Mouse (Mus musculus): ENCODE results near the gene Zfp13.
"Not testable (repeated sequence)": the region's sequence is repeated elsewhere in the genome, so short reads cannot be mapped to it uniquely, and the experiment has no call there.

Zfp13 gene

DNA sequence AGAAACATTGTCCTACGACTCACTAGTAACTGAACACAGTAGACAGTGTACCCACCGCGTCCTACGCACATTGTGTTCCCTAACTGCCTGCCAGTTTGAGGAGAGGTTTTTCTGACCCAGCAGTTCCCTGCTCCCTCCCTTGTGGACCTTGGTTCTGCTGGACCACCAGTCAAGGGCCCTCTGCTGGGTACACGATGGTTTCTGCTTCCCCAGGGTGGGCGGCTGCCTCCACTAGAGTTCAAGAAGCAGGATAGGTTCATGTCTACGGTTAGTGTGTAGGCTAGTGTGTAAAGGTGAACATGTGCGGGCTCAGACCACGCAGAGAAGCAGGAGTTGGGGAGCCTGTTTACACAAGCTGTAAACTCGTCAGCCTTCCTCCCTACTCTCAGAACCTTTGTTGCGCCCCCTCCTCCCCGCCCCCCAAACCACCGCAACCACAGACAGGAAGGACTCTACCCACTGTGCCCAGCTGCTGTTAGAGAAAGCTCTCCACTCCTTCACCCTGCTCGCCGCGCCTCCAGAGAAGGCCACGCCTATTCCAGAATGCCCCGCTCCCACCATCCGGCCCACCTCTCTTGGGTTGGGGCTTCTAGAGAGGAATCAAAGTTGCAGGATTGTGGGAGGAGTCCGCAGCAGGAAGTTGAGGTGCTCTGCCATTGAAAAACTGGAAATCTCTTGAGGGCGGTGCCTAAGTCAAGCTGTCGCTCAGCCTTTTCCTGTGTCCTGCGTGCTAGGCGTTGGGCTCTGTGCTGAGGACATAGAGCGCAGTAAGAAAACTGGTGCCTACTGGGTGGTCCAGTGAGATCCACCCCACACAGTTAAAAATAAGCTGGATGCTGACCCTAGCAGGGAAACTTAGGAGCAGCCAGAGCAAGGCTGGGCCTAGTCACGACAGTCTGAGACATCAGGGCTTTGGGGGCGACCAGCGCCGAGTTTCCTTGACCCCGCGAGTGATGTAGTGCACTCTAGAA is at the start of gene Zfp13:
Gene Zfp13 (minus strand): TSS at position 906 of the 971 bp plus-strand sequence.
- DNase-seq (ENCODE audit: low spot score in 2 of 2) = peak; percentile 74 to 75

- no peak for DNase-seq (ENCODE audit: low spot score in 2 of 2)
These were observed 46.6 kb upstream of the Zfp13 start for GRCm38 (mm10) chr17:23645894-23646293.

DNA sequence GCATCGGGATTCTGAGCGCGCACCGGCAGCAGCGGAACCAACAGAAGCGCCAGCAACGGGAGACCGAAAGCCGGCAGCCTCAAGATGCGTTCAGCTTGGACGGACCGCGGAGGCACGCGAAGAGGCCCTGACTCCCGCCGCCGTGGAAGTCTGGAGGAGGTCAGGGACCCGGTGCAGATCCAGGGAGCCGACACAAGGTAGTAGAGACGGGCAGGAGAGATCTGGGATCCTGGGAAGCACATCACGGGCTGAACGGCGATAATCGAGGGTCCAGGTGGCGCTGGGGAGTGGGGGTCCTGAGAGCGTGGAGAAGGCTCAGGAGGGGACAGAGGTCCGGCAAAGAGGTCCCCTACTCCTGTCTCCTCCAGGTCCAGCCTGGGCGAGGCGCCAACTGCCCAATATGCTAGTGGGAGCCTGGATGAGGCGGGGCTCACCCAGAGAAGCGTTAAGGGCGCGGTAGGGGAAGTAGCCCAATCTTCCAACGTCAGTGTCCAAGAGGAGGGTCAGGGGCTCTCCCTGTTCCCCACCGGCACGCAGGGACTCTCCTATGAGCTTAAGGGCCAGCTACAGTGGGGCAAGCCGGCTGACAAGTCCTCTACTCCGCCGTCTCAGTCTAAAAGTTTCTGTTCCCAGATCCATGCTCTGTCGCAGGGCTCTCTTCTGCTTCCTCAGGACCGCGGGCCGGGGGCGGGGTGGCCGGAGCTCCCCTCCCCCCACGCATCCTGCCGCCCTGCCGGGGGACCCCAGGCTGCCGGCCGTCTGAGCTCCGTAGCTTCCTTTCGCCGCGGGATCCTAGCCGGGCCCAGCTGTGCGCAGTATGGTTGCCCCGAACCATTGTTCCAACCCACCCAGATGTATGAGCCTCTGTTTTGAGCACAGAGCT is 45.6 kb upstream of the Zfp13 start, which contains the start of gene Mmp25:
Gene Mmp25 (minus strand): TSS at position 665 of the 883 bp plus-strand sequence.
- DNase-seq (ENCODE audit: low spot score in 2 of 2) = no peak

DNA sequence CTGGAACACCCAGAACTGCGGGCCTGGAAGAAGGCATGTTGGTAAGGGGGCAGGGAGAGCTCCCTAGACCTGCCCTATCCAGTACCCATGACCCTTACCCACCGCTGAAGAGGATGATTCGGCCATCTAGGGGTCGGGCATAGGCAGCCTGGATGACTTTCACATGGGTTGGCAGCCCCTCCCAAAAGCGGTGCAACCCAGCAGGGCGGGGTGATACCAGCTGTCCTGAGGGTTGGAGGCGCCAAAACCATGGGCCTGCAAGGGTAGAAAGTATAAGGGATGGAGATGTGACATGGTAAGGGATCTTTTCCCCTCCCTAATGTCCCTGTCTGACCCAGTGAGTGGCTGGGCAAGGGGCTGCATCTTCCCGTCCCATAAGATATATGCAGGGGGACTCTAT is 32.0 kb upstream of the Zfp13 start:
- DNase-seq (ENCODE audit: low spot score in 2 of 2) = no peak

DNA sequence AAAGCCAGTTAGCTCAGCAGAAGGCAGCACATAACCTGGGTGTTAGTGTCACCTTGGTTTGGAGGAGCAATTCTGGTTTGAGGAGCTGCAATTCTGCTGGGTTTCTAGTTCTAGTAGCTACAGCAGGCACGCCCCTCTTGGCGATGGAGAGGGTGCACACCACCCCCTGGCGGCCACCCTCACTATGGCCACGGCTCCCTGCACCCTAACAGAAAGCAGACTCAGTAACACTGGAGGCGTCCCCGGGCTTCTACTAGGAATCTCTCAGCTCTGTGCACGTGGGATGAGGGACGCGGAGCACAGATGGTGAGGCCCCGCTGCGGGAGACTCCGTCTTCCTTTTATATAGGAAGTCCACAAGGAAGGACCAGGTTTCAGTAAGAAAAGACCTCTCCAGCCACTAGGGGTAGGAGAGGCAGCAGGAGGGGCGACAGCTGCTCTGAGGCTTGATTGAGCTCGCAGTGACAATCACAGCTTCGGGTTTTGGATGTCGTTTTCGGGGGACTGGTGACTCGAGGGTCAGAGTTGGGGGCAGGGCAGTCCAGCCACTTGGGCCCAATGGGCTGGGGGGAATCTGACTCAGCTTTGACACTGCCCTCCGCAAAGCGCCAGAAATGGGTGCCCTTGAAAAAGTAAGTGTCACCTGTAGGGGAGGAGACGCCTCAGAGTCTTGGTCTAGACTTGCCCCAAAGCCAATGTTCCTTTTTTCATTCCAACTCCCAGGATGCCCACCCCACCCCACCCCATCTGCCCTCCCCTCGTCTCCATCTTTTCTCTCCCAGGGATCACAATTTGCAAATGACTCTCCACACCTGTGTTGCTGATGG is 31.1 kb upstream of the Zfp13 start:
- DNase-seq (ENCODE audit: low spot score in 2 of 2) = peak; percentile 87 to 90

- DNase-seq (ENCODE audit: low spot score in 2 of 2) = no peak
These were observed 28.5 kb upstream of the Zfp13 start for GRCm38 (mm10) chr17:23627813-23628212.

- DNase-seq (ENCODE audit: low spot score in 2 of 2) = no peak
These were observed 21.1 kb upstream of the Zfp13 start for GRCm38 (mm10) chr17:23620351-23620750.

- DNase-seq (ENCODE audit: low spot score in 2 of 2) = no peak
These were observed 17.8 kb upstream of the Zfp13 start for GRCm38 (mm10) chr17:23617087-23617486.

DNA sequence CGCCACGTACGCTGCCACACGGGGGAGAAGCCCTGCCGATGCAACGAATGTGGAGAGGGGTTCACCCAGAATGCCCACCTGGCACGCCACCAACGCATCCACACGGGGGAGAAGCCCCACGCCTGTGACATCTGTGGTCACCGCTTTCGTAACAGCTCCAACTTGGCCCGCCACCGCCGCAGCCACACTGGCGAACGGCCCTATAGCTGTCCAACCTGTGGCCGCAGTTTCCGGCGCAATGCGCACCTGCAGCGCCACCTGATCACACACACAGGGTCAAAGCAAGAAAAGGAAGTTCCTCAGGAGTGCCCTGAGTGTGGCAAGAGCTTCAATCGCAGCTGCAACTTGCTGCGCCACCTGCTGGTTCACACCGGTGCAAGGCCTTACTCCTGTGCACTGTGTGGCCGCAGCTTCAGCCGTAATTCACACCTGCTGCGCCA is 11.1 kb upstream of the Zfp13 start:
- peak; percentile 23 to 32 for DNase-seq (ENCODE audit: low spot score in 2 of 2)

GRCm38 (mm10) chr17:23609612-23610011 is 10.3 kb upstream of the Zfp13 start:
- no peak for DNase-seq (ENCODE audit: low spot score in 2 of 2)

- no peak for DNase-seq (ENCODE audit: low spot score in 2 of 2)
These were observed 5.9 kb upstream of the Zfp13 start for GRCm38 (mm10) chr17:23605220-23605619.

DNA sequence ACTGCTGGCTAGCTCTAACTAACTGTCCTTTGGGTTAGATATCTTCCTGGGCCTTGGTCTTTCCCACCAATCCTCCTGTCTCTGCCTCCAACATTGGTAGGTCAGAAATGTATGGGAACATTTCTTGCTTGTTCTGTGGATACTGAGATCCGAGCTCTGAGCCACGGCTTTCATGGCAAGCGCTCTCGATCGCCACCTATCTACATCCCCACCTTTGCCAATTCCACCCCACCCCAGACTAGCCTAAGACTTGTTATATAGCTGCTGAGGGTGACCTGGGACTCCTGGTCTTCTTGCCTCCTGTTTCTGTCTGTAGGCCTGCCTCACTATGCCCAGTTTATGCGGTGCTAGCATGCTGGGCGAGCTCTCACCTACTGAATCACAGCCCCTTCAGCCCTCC is 5.1 kb upstream of the Zfp13 start:
- no peak for DNase-seq (ENCODE audit: low spot score in 2 of 2)

DNA sequence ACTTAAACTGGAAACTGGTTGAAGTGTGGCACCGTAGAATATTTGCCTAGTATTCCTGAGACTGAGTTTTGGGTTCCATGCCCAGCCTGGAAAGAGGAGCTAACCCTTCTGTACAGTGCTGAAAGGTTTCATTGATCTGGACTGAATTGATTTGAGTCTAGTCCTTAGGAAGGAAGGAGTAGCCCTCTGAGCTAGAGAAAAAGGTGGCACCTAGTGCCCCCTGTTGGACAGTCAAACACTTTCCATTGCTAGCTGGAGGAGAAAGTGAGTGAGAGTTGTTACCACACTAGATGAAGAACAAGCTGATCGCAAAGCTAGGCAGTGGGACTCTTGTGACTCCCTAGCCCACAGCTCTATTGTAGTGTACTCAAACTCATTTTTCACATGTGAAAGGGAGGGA is 4.3 kb upstream of the Zfp13 start:
- no peak for DNase-seq (ENCODE audit: low spot score in 2 of 2)

DNA sequence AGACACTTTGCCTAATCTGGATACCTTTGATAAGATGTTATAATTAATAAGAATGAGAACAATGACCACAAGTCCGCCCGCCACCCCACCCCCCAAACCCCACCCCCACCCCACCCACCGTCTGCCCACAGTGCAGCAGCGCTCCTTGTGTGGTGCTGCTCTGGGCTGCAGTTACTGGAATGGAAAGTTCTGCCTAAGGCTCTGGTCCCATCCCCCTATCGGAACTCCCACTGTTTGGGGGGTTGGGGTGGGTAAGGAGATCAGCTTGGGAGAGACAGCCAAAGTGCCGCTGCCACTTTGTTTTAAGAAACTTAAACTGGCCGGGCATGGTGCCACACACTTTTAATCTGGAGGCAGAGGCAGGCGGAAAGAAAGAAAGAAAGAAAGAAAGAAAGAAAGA is 3.8 kb upstream of the Zfp13 start:
- DNase-seq (ENCODE audit: low spot score in 2 of 2) = no peak

GRCm38 (mm10) chr17:23601836-23602585 is 2.7 kb upstream of the Zfp13 start:
- DNase-seq (ENCODE audit: low spot score in 2 of 2) = no peak

- DNase-seq (ENCODE audit: low spot score in 2 of 2) = no peak
These were observed 1.6 kb upstream of the Zfp13 start, which contains the start of gene Zscan10 for GRCm38 (mm10) chr17:23600641-23601622. TSS of gene Zscan10 (plus strand) at chr17:23600856.

- DNase-seq (ENCODE audit: low spot score in 2 of 2) = no peak
These were observed 347 bp upstream of the Zfp13 start for GRCm38 (mm10) chr17:23599605-23600063.

- DNase-seq (ENCODE audit: low spot score in 2 of 2) = not testable (repeated sequence)
These were observed 4.1 kb downstream of the Zfp13 start for GRCm38 (mm10) chr17:23595139-23595538.

GRCm38 (mm10) chr17:23592926-23593300 is 6.4 kb downstream of the Zfp13 start:
- DNase-seq (ENCODE audit: low spot score in 2 of 2) = no peak
